Mouse (Mus musculus): Measurements from ENCODE around the gene Gpm6a.

DNA sequence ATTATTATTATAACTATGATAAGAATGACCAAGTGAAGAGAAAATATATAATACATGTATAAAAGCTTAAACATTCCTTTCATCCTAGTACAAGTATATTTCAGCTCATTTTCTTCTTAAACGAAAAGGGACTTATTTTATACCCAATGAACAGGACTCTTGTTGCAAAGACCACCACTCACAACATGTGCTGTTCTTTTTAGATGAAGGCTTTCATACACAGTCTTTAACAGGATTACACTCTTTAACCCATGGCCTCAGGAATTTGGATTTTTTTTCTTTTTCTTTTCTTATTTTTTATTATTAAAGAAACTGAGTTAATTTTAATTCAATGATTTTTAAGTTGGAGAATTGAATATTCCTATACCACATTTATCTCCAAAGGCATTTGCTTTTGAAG is 20.4 kb downstream of the Gpm6a start:
- TF ChIP-seq CHD1 (IDR thresholded peaks at IDR 0.05; ENCODE audit: low read depth, low read length) = no peak
- no peak for TF ChIP-seq ELF1 (IDR thresholded peaks at IDR 0.05; ENCODE audit: low read depth, low read length)
- TF ChIP-seq JUND (IDR thresholded peaks at IDR 0.05; ENCODE audit: low read depth, low read length) = no peak
- TF ChIP-seq POLR2AphosphoS2 (IDR thresholded peaks at IDR 0.05; ENCODE audit: low read length) = no peak
- no peak for TF ChIP-seq CHD2 (IDR thresholded peaks at IDR 0.05; ENCODE audit: low read length)
- TF ChIP-seq GABPA (IDR thresholded peaks at IDR 0.05; ENCODE audit: low read depth, low read length) = no peak
- TF ChIP-seq NELFE (IDR thresholded peaks at IDR 0.05; ENCODE audit: low read depth, low read length) = no peak
- no peak for TF ChIP-seq POLR2A (IDR thresholded peaks at IDR 0.05; ENCODE audit: control insufficient read depth in 1 of 2, insufficient read depth in 1 of 2, low read depth in 1 of 2, low read length in 2 of 2, poor library complexity in 1 of 2)
- no peak for TF ChIP-seq MAFK (IDR thresholded peaks at IDR 0.05; ENCODE audit: borderline replicate concordance, low read depth, low read length)
- no peak for TF ChIP-seq SIN3A (IDR thresholded peaks at IDR 0.05; ENCODE audit: low read length)

Data from MEL (cell line).